Mouse (Mus musculus) lung, adult 2 months (tissue): ENCODE results near the gene Pdzd11.

Source experiments
- CTCF ChIP-seq: fragments of 200-500 bp; IDR thresholded peaks from 2 replicates; pipeline ENCODE4 v1.5.1; 2011; ENCODE audit warnings: mild to moderate bottlenecking, low read length, control low read depth; ENCODE audit not compliant: insufficient read depth
- POLR2A ChIP-seq: fragments of 200-500 bp; IDR thresholded peaks from 2 replicates; pipeline ENCODE4 v1.6.1; 2011; ENCODE audit warnings: low read depth, mild to moderate bottlenecking, control low read depth, low read length, borderline replicate concordance; ENCODE audit errors: extremely low read depth

DNA sequence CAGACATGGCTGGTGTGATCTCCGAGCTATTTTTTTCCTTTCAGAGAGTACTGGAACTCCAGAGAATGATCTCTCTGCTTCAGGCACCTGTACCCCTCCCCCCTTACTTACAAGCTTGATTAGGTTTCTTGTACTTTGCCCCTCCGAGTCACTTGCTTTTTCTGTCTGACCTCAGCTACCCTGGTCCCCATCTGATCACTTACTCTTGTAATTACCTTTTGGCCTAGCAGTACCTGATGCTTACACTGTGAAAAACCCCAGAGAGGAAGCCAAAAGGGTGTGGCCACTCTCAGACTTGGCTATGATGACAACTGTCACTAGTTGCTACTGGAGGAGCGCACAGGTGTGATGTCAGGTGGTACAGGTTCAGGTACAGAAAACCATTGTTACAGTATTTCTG, 7.9 kb downstream of the Pdzd11 start:
- TF ChIP-seq CTCF (no peak), POLR2A (no peak)
